ENCODE assay signal across 18 mouse cellular contexts in genomic region chr3:59030986-59031385, GRCm38 (mm10).
"Had no signal": no experiment of that assay in that cellular context is flagged by ENCODE, and none has a peak within 500 bp of the region (broad histone marks: within the 10 kb centered on the region; RNA-seq: fewer than 3 reads in every experiment).

No protein-coding gene starts in this region.

- H3K4me2 ChIP-seq: lung, embryonic 15.5 days; midbrain, embryonic 11.5 days; neural tube, embryonic 12.5 days; stomach, embryonic 15.5 days had no signal

- H3K27ac ChIP-seq: lung, embryonic 15.5 days; macrophage; neural tube, embryonic 12.5 days; stomach, embryonic 15.5 days; stomach, postnatal 0 days had no signal

- ATAC-seq: liver, postnatal 0 days; lung, postnatal 0 days; midbrain, embryonic 16.5 days had no signal

- DNase-seq: liver, postnatal 0 days; lung, adult 2 months; lung, postnatal 14 days; lung, postnatal 36 days; midbrain, embryonic 14.5 days; right cerebral cortex, postnatal 14 days; thymus, adult 2 months; thymus, postnatal 25 days; thymus, postnatal 4 days had no signal

- H3K9ac ChIP-seq: liver, postnatal 0 days; lung, embryonic 15.5 days; neural tube, embryonic 12.5 days; stomach, embryonic 15.5 days had no signal

- H3K27me3 ChIP-seq: lung, embryonic 15.5 days; megakaryocyte, embryonic 14.5 days; neural tube, embryonic 12.5 days; stomach, embryonic 15.5 days had no signal

- H3K4me1 ChIP-seq: neural tube, embryonic 12.5 days; stomach, embryonic 15.5 days had no signal

- H3K9me3 ChIP-seq: lung, embryonic 15.5 days; megakaryocyte, embryonic 14.5 days; neural tube, embryonic 12.5 days; stomach, embryonic 15.5 days had no signal

- H3K36me3 ChIP-seq: lung, embryonic 15.5 days; neural tube, embryonic 12.5 days; stomach, embryonic 15.5 days had no signal

- H3K4me3 ChIP-seq: lung, embryonic 15.5 days; megakaryocyte, embryonic 14.5 days; neural tube, embryonic 12.5 days; stomach, embryonic 15.5 days had no signal
